Mouse (Mus musculus) left cerebral cortex, adult 9 months (tissue): ENCODE results near the gene Ints5.
A peak's percentile ranks its signal among the peaks of the same experiment; 100 is the strongest.
"Not testable (repeated sequence)": the region's sequence is repeated elsewhere in the genome, so short reads cannot be mapped to it uniquely, and the experiment has no call there.

ENCODE experiments used
- DNase-seq, 2 experiments: peaks; one replicate each; pipeline ENCODE4 v3.0.0; 2022; ENCODE audit warnings: low spot score in 2 of 2

Gene Ints5

GRCm38 (mm10) chr19:8887585-8888463 is 5.0 kb upstream of the Ints5 start:
- no peak for DNase-seq

- peak; percentile 80 to 94 for DNase-seq
These were observed 4.1 kb upstream of the Ints5 start, which contains the start of the genes 1810009A15Rik and Gm49416 for GRCm38 (mm10) chr19:8888511-8889385. Gene 1810009A15Rik (plus strand): TSS chr19:8888853. Gene Gm49416 (plus strand): TSS chr19:8888926.

GRCm38 (mm10) chr19:8895397-8895960 is 2.7 kb downstream of the Ints5 start:
- DNase-seq, result no peak

GRCm38 (mm10) chr19:8896231-8896630 is 3.4 kb downstream of the Ints5 start:
- not testable (repeated sequence) for DNase-seq

DNA sequence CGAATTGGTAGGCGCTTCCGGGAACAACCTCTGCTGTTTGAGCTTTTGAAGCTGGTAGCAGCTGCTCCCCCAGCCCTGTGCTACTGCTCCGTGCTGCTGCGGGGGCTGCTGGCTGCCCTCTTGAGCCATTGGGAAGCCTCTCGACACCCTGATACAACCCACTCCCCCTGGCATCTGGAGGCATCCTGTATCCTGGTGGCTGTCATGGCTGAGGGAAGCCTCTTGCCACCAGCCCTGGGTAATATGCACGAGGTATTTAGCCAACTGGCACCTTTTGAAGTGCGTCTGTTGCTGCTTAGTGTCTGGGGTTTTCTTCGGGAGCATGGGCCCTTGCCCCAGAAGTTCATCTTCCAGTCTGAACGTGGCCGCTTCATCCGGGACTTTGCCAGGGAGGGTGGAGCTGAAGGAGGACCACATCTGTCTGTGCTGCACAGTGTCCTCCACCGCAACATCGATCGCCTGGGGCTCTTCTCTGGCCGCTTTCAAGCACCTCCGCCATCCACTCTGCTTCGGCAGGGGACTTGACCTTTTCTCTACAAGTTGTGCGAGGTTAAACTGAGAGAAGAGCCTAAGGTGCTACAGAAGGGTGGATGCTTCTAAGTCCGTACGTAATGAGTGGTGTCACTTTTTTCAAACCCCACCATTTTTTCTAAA is 4.5 kb downstream of the Ints5 start:
- not testable (repeated sequence) for DNase-seq

- DNase-seq, result peak; percentile 90 to 96
These were observed 5.2 kb downstream of the Ints5 start, which contains the start of gene Ganab for GRCm38 (mm10) chr19:8897865-8898495. Gene Ganab (plus strand): TSS chr19:8898071.

GRCm38 (mm10) chr19:8898576-8898975 is 5.8 kb downstream of the Ints5 start:
- no peak for DNase-seq

GRCm38 (mm10) chr19:8899079-8899478 is 6.3 kb downstream of the Ints5 start:
- DNase-seq, result no peak

DNA sequence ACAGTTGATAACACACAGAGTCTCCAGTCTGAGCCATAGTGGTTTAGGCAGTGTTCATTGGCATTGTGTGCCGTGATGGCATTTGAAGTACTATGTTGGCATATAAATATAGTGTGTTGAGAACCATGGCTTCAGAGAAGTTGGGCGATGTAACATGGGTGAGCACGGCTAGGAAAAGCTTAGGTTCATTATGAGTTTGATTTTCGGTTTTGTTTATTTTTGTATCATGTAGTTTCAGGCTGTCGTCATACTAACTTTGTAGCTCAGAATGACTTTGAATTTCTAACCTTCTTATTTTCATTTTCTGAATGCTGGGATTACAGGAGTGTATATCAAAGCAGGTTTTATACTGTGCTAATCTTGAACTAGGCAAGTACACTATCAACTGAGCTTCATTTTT is 10.6 kb downstream of the Ints5 start:
- DNase-seq, result no peak

DNA sequence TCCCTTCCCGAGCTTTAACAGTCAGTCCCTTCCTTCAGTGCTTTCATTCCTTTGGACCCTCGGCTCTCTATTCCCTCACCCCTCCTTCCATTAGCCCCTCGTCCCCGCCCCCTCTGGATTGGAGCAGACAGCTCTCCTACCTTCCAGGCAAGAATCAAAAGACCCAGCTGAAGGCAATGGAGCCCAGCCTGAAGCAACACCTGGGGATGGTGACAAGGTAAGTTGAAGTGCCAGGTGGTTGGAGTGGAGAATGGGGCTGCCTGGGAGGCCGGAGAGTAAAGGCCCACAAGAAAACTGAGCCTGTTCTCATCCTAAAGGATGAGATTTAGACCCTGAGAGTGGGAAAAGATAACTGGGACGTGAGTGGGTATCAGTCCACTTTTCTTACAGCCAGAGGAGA is 15.7 kb downstream of the Ints5 start:
- DNase-seq, result no peak

GRCm38 (mm10) chr19:8911810-8912209 is 19.0 kb downstream of the Ints5 start:
- peak in 1 of 2 experiments; percentile 59 for DNase-seq

GRCm38 (mm10) chr19:8914212-8914611 is 21.4 kb downstream of the Ints5 start:
- peak in 1 of 2 experiments; percentile 51 for DNase-seq

- DNase-seq, result no peak
These were observed 26.2 kb downstream of the Ints5 start for GRCm38 (mm10) chr19:8919000-8919399.

DNA sequence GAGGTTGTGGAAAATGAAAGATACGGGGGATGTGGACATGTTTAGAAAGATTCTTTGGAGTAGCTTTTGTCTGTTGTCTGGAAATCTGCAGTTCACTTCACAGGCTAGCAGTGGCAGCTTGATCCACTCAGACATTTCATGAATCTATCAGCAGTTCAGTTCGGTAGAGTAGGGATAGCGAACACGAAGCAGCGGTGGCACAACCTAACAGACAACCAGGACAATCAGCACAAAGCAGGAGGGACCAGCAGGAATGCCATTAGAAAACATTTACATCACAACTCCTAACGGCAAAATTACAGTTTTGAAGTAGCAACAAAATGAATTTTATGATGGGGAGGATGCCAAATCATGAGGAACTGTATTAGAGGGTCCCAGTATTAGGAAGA is 26.9 kb downstream of the Ints5 start:
- DNase-seq, result no peak

- peak; percentile 85 to 95 for DNase-seq
These were observed 27.4 kb downstream of the Ints5 start, which contains the start of gene B3gat3 for GRCm38 (mm10) chr19:8920073-8920736. Gene B3gat3 (plus strand): TSS chr19:8920374.

- no peak for DNase-seq
These were observed 28.1 kb downstream of the Ints5 start for GRCm38 (mm10) chr19:8920836-8921291.

DNA sequence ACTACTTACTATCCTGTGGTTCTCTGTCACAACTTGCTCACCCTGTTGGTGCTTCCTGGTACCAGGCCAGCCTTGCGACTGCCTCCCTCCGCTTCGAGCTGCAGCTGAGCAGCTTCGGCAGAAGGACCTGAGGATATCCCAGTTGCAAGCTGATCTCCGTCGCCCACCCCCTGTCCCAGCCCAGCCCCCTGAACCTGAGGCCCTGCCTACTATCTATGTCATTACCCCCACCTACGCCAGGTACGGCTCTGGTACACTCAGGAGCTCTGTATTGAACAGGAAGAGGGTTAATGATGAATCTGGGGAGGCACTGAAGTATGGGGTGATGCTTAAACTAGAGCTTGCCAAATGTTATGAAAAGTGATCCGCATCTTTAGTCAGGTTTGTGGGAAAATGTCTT is 28.9 kb downstream of the Ints5 start:
- no peak for DNase-seq

- no peak for DNase-seq
These were observed 34.0 kb downstream of the Ints5 start for GRCm38 (mm10) chr19:8926766-8927165.

- no peak for DNase-seq
These were observed 35.2 kb downstream of the Ints5 start for GRCm38 (mm10) chr19:8927891-8928525.
